21 mouse cellular contexts compared by ENCODE assay signal in the genomic region with DNA sequence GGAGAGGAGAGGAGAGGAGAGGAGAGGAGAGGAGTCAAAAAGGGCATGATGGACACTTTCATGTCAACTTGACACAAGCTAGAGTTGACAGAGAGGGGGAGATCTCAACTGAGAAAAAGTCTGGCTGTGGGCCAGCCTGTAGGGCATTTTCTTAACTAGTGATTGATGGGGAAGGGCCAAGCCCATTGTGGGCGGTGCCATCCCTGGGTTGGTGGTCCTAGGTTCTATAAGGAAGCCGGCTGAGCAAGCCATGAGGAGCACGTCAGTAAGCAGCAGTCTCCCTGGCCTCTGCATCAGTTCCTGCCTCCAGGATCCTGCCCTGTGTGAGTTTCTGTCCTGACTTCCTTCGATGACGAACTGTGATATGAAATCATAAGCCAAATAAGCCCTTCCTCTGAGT. TPM values are rescaled to one million over a fixed set of nuclear protein-coding genes. Genes with fewer than 3 reads are reported as not detected.
"Had no signal": no experiment of that assay in that cellular context is flagged by ENCODE, and none has a peak within 500 bp of the region (broad histone marks: within the 10 kb centered on the region; RNA-seq: fewer than 3 reads in every experiment).

No protein-coding gene starts in this region.

- H3K9ac ChIP-seq: lung, embryonic 14.5 days; neural tube, embryonic 13.5 days; neural tube, embryonic 15.5 days had no signal

- H3K4me3 ChIP-seq: myocyte; neural tube, embryonic 13.5 days; neural tube, embryonic 15.5 days had no signal

- DNase-seq: lung, adult 18-20 months; lung, embryonic 14.5 days; lung, postnatal 10 days; lung, postnatal 4 days; midbrain, embryonic 14.5 days; retina, postnatal 1 day; right cerebral cortex, adult 18-20 months; right cerebral cortex, postnatal 25 days; right cerebral cortex, postnatal 4 days; spleen, adult 18-20 months; thymus, adult 18-20 months; thymus, postnatal 14 days; thymus, postnatal 36 days had no signal

- H3K4me2 ChIP-seq: lung, embryonic 14.5 days; midbrain, embryonic 11.5 days; neural tube, embryonic 13.5 days; neural tube, embryonic 15.5 days had no signal

- ATAC-seq: midbrain, embryonic 16.5 days had no signal

- H3K36me3 ChIP-seq: neural tube, embryonic 13.5 days; neural tube, embryonic 15.5 days had no signal

- H3K9me3 ChIP-seq: neural tube, embryonic 13.5 days; neural tube, embryonic 15.5 days had no signal

- H3K27ac ChIP-seq: neural tube, embryonic 13.5 days; neural tube, embryonic 15.5 days had no signal

RNA-seq across cellular contexts. Expression of a gene that starts 4.6 kb away (rescaled TPM):
- total RNA-seq: megakaryocyte-erythroid progenitor cell, adult 5-6 weeks had no signal
- polyA plus RNA-seq: liver, embryonic 16.5 days; thymus, postnatal 0 days had no signal
